Mouse (Mus musculus) A20 (cell line): ENCODE results near the gene Inafm2.

Experiments used
- DNase-seq: peaks from one replicate; pipeline ENCODE4 v3.0.0-alpha.2; 2011; ENCODE audit warnings: low read depth, low spot score

Inafm2 gene

GRCm38 (mm10) chr2:118783093-118783492 is 37.5 kb downstream of the Inafm2 start:
- DNase-seq: peak; percentile 23

- DNase-seq: no peak
Observed at GRCm38 (mm10) chr2:118783663-118784062, 38.1 kb downstream of the Inafm2 start.

GRCm38 (mm10) chr2:118786525-118786924 is 41.0 kb downstream of the Inafm2 start:
- DNase-seq: no peak

- DNase-seq: no peak
Observed at GRCm38 (mm10) chr2:118789501-118789900, 43.9 kb downstream of the Inafm2 start.

- no peak for DNase-seq
Observed at GRCm38 (mm10) chr2:118790221-118790550, 44.6 kb downstream of the Inafm2 start.

GRCm38 (mm10) chr2:118790551-118791525 is 45.3 kb downstream of the Inafm2 start:
- DNase-seq: peak; percentile 52

GRCm38 (mm10) chr2:118791591-118792258 is 46.2 kb downstream of the Inafm2 start:
- no peak for DNase-seq

- no peak for DNase-seq
Observed at GRCm38 (mm10) chr2:118792259-118792613, 46.7 kb downstream of the Inafm2 start.

GRCm38 (mm10) chr2:118793636-118794035 is 48.1 kb downstream of the Inafm2 start:
- no peak for DNase-seq
